Mouse (Mus musculus) kidney, postnatal 4 days (tissue): ENCODE measurements around the gene Etfbkmt.
"Not testable (repeated sequence)": the region's sequence is repeated elsewhere in the genome, so short reads cannot be mapped to it uniquely, and the experiment has no call there.

Source experiments
- DNase-seq, 2 experiments: peaks; one replicate each; pipeline ENCODE4 v3.0.0; 2021; ENCODE audit warnings: mixed read lengths in 2 of 2

Etfbkmt gene

DNA sequence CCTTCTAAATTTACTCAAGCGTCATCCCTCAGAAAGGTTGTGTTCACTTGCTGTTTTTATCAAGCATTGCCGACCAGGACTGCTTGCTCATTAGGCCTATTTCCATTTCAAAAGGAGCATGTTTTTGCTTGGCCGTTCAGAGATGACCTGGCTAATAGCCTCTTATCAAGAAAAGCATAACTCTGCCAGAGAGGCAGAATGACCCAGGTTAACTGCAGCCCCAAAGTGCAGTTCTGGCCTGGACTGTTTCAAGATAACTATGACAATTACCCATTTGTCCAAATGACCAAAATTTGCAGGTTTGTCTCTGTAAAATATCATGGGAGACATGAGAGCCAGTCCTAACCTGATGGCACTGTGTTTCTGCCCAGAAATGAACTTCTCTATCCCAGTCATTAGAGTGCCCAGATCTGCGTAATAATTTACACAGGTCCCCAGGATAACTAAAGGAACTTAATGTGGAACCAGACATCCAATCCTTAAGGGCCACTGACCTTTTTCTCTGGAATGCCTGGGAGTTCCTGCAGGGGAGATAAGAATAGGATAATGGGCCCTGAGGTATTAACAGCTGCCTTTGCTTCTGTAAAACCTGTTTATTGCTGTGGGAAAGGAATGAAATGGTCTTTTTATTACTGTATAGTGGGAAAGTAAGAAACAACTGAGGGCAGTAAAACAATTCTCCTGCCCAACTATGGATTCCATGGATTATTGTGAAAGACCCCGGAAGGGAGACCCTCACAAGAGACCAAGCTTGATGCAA, 5.1 kb upstream of the Etfbkmt start:
- no peak for DNase-seq

DNA sequence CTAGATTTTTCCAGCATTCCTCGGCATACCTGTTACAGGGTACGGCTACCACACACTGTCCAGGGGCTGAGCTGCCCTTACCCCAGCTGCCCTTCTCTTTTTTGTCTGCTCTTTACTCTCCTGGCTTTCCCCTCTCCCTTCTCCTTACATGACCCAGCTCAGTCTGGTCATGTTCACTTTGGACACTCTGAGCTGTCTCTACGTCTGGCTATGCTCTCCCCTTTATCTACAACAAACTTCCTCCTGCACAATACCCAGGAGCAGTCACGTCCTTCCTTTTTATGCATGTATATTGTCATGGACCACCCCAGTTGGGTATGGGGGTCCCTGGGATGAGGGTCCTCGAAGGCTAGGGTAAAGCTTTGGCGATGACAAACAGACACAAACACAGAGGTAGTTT, 4.0 kb upstream of the Etfbkmt start:
- no peak for DNase-seq

DNA sequence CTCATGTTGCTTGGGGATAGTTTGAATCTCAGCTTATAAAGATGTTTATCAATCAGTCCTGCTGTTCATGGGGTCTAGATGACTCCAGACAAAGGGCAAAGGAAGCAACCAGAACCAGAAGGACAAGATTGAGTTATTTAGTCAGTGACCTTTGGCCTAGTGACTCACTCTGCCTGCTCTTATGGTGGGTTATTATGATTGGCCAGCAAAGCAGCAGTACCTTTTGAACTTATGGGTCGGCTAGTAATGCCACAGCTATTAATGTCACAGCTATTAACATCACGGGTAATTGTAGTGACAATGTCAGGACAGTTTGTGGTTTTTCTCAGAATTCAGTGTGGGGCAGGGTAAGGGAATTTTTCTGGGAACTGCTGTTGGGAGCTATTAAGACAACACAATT, 1.7 kb upstream of the Etfbkmt start:
- no peak for DNase-seq

DNA sequence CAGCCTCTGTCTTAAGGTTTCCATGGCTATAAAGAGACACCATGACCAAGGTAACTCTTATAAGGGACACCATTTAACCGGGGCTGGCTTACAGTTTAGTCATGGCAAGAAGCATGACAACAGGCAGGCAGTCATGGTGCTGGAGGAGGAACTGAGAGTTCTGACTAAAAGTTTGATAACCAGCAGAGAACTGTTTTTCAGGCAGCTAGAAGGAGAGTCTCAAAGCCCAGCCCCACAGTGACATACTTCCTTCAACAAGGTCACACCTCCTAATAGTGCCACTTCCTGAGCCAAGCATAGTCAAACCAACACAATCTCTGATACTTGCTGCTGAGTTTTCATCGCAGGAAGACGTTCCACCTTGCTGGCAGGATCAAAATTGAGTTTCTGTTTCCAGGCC, 638 bp upstream of the Etfbkmt start:
- DNase-seq = no peak

DNA sequence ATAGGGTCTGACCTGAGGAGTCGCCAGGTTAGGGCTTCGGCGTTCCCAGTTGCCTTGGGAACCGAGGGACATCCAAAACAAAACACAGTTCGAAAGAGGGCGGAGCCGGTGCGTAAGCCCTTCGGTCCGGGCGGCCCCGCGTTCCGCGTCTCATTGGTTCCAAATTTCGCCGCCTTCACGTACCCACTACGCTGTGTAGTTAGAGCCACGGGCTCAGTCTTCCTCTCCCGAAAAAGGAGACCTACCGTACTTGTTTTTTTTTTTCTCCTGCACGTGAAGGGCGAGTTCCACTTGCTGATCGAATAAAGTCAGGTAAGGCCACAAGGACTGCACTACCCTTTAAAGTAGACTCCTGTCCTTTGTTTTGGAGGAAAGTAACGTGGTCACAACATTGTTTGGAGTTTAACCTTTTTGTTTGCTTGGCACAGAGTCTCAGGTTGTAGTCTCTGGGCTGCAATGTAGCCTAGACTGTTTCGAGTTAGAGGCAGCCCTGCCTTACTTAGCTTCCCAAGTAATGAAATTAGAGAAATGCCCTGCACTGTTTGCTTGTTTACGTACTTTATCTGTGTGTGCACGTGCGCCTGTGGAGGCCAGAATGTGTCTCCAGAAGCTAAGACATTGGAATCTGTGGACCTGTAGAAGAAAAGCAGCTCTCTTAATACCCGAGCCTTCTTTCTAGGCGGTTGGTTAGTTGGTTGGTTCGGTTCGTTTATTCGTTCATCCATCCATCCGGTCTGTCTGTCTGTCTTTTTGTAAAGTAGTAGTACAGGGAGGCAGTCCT, 1.9 kb downstream of the Etfbkmt start:
- DNase-seq = peak; percentile 86 to 91

DNA sequence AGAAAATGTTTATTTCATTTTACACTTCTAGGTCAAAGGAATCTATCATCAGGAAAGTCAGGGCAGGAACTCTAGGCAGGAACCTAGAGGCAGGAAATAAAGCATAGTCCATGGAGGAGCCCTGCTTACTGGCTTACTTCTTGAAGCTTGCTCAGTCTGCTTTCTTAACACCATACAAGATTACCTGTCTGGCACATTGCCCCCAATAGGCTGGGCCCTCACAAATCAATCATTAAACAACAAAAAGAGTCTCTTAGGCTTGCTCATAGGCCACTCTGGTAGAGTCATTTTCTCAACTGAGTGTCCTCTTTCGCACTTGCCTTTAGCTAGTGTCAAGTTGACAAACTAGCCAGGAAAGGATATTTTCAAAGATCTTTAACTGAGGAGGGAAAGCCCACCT, 5.5 kb downstream of the Etfbkmt start:
- no peak for DNase-seq

DNA sequence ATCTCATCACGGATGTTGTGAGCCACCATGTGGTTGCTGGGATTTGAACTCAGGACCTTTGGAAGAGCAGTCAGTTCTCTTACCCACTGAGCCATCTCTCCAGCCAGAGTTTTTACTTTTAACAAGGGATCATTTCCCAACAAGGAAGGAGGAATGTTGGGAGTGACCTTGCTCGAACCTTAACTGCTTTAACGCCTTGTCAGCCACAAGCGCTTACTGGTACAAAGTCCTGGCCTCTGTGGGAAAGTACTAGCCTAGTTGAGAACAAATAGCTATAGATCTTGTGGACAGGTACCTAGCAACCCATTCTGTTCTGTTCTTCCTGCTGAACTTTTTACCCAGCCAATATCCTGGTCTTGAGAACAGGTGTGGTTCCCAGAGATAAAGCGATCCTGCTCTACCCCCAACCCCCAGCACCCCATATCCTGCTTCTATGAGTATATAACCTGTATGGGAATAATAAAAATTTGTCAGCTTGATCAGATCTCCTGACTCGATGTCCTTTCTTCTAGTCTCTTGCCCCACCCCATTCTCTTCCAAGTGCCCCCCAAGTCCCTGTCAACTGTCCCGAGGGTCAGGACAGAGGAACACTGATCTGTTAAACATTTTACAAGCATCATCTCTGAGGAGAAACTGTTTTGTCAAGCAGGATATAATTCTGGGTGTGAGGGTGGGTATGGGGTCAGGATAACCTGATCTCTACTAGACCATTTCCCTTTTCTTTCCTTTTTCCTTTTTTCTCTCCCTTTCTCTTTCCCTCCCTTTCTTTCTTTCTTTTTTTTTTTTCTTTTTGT, 9.0 kb downstream of the Etfbkmt start:
- peak in 1 of 2 experiments; percentile 12 for DNase-seq

DNA sequence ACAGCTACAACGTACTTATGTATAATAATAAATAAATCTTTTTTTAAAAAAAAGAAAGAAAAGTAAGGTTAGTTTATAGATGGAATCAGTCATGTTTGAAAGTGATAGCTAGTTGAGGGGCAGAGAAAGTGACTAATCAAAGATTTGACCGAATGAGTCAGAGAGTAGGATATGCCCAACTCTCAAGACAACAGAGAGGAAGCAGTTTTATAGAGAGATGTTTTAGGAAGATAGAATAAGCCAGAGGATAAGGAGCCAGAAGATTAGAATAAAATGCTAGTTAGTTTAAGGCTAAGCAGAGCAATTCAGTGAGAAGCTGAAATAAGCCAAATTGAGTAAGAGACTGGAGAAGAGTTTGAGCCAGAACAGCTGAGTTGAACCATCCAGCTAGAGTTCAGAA, 12.5 kb downstream of the Etfbkmt start:
- no peak for DNase-seq

DNA sequence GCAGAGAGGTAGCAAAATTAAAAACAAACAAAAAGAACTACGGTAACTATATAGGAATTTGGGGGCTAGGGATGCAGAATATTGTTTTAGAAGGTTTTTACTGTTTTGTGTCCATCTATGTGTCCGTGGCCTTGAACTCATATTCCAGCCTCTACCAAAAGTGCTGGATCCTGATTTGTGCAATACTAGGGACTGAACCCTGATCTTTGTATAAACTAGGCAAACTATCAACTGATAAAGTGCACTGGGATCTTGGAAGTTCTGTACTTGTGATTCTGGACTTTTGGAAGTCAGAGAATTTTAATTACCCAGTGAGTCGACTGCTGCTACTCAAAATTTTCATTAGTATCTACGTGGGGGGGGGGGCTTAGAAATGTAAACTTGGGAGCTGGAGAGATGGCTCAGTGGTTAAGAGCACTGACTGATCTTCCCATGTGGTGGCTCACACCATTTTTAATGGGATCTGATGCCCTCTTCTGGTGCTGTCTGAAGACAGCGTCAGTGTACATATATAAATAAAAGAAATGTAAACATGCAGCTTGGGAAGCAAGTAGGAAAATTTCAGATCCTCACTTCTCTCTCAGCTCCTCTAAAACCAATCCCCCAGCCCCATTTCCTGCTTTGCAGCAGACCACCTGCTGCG, 13.9 kb downstream of the Etfbkmt start:
- DNase-seq = no peak

DNA sequence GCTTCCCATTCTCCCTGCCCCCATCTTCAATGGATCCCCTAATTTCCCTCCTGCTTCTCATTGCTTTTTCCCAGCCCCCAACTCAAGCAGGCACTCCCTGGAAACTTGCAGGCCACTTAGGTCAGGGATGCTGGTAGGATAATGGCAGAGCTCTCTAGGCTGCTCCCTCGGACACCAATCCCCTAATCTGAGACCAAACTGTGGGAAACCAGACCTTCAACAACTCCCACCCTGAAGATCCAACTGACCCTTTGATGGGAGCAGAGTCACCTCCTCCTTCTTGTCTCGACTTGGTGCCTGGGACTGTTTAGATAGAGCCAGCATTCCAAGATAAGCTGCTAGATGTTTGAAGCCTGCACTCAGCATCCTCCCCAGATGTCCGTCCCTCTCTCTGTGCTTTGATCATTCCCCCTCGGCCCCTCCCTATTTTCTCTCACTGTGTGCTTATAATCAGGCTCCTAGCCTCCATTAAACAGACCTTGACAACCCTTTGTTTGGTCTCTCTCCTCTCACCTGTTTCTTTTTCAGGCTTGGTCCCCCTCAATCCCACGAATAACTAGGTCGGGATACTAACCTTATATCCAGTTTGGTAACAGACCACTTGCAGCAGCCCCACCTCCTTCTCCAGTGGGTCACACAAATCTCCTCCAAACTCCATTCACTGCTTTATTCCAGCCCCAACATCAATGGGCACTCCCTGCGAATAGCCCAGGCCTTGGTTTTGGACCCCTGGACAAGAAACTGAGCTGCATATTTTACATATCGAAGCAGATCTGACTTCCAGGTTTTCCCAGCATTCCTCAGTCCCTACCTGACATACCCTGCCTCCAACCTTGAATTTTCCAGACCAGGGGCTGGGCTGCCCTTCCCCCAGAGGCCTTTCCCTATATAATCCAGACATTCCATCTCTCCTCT, 14.7 kb downstream of the Etfbkmt start:
- DNase-seq = no peak

DNA sequence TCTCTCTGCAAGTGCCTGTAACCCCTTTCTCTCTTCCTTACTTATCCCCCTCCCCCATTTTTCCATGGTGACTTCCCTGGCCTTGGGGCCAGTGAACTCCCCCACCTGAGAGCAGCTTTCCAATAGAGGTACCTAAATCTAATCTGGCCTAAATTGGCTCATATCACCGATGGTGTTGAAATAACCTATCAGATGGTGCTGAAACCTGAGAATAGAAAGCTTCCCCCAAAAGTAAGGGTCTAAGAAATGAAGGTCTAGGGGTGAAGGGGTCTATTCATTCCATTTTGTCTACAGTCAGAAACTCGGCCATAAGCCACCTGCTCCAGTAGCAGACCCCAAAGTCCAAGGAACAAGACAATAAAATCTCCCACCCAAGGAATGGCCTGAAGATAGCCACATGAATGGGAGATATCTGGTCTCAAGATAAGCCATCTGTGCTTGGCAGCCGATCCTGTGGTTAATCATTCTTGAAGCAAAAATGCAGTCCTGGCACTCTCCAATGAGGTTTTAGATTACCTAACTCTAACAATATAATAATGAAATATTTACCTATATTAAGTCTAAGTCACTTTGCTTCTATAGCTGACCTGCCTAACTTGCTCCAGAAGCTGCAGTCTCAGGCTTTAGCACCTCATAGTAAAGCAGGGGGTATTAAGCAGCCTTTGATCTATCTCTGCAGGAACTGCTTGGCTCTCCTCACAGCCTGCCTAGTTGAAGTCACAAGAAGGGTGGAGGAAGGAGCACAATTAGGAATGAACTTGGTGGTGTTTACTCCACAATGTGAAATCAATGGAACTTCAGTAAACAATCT, 15.6 kb downstream of the Etfbkmt start:
- DNase-seq = no peak

DNA sequence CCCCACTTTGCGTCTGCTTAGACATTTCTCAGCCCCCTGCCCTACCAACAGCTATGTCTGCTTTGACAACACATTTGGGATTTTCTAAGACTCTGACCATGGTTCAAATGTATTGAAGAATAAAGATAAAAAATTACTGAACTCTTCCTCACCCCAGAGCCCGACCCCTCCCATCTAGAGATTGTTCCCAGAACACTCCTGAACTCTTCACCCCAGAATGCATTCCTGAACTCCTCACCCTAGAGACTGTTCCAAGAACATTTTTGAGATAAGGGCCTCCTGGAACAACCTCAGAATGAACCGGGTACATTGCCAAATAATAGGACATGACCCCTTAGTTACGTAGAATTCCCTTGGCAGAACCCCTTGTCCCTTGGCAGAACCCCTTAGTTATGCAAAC, 27.4 kb downstream of the Etfbkmt start:
- DNase-seq = not testable (repeated sequence)

DNA sequence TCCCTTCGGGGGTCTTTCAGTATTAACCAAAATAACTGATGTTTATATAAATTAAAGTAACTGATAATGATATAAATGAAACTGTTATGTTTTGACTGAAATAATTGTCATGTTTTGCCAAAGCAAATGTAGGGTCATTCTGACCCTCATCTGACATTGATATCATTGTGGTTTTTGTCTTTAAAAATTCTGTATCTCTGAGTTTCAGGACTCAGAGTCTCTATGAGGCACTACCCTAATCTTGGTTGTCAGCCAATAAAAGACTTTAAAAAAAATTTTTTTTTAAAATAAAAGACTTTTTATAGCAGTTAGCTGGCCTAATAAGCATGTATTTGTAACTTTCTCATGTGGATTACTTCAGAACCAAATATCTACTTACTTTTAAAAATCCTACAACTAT, 28.0 kb downstream of the Etfbkmt start:
- no peak for DNase-seq

DNA sequence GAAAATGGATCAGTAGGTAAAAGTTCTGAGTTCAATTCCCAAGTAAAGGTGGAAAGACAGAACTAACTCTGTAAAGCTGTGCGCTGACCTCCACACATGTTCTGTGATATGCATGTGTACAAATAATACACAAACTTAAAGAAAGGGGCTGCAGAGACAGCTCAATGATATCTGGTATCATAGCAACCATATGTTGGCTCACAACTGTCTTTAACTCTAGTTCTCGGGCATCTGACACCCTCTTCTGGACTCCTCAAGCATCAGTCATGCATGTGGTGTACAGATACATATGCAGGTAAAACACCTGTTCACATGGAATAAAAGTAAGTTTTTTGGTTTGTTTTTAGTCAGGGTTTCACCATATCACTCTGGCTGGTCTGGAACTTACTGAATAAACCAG, 28.8 kb downstream of the Etfbkmt start:
- DNase-seq = no peak

DNA sequence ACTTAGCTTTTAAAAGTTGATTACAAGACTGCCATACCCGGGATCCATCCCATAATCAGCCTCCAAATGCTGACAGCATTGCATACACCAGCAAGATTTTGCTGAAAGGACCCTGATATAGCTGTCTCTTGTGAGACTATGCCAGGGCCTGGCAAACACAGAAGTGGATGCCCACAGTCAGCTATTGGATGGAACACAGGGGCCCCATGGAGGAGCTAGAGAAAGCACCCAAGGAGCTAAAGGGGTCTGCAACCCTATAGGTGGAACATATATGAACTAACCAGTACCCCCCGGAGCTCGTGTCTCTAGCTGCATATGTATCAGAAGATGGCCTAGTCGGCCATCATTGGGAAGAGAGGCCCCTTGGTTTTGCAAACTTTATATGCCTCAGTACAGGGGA, 30.3 kb downstream of the Etfbkmt start:
- DNase-seq = not testable (repeated sequence)

DNA sequence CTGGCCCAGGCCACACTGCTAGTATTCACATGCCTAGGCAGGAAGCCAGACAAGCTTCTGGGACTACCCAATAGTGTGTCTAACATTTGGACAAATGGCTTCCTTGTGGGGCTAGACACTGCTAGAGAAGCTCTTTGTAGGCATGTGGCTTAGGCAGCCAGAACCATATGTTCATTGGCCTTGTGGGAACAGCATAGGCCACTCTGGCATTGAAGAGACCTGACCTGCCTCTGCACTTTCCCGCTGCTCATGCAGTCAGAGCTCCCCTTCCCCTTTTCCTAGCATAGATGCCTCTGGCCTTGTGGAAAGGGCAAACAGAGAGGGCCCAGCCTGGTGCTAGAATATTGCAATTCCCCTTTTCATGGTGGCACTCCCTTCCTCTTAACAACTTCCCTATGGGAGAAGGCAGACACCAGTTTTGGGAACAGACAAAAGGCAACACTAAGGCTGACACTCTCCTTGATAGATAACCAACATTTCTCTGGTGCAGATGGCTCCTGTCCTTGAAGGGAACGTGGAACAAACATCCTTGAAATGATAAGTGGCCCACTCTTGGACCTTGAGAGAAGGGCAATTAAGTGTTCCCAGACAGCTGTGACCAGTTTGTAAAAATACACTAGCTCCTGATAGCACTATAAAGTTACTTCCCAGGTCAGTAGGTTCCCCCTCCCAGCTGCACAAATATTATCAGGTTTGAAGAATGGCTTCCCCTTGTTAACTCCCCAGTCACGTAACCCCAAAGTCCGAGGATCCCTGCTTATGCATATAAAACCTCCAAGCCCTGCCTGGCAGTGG, 34.4 kb downstream of the Etfbkmt start:
- DNase-seq = no peak

DNA sequence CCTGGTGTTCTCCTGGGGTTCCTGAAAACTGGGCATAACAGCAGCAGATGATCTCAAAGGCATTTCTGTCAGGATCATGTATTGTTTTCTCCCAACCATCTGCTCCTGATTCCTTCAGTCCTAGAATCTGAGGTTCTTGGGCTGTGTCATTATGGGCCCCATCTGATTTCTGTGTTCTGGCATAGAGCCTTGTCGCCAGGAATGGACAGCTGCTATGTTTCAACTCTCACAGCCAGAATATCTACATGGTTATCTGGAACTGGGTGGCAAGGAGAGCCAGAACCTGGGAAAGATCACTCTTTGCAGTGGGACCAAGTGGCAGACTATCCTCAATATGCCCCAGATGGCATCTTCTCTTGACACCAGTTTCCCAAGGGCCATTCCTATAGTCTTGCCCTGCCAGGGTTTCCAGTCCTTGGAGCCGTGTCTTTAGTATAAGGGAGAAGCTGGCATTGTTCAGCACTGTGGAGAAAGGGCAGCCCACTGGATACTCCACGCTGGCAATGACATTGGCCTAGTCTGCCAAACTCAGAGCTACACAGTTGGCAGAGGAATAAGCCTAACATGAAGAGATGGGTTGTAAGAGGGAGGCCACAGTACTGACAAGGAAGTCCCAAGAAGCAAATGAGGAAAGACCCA, 35.4 kb downstream of the Etfbkmt start:
- no peak for DNase-seq

DNA sequence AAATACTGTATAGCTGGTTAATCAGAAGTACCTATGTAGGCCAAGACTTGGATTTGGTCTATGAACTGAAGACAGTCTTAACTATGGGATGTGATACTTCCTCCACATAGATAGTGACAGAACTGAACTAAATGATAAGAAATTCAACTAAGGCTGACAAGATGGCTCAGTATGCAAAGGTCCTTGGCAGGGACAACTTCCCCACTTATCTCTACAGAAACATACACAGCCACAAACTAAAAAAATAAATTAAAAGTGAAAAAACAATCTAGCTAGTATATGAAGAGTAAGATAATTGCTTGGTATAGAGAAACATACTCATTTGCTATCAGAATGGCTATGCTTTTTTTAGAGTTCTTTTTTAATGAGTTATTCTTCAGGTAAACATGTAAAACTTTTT, 39.4 kb downstream of the Etfbkmt start:
- DNase-seq = no peak

DNA sequence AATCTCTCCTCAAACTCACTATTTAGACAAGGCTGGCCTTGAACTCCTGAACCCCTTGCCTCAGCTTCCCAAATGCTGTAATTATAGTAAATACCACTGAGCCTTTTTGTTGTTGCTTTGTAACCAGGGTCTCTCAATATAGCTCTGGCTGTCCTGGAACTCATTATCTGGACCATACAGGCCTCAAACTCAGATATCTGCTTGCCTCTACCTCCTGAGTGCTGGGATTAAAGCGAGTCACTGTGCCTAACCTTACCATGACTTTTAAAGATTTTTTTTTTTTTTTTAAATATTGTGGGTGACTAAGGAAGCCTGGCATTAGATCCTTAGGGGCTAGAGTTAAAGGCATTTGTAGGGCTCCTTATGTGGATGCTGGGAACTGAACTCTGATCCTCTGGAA, 44.4 kb downstream of the Etfbkmt start:
- no peak for DNase-seq

DNA sequence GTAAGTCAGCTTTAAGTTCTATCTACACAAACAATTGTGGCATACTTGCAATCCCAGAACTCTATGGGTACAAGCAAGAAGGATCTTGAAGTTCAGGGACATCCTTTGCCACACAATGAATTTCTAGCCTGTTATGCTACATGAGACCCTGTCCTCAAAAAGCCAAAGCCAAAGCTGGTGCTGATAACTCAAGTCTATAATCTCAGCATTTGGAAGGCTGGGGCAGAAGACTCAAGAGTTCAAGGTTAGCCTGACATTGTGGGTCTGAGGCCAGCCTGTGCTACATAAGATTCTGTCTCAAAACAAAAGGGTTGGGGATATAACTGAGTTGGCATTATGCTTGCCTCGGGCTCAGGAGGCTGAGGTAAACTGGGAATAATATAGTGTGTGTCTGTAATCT, 47.7 kb downstream of the Etfbkmt start:
- no peak for DNase-seq
